Mouse (Mus musculus) retina, postnatal 7 days (tissue): ENCODE results near the gene Ctnna2.

Experiments
- DNase-seq: peaks from one replicate; pipeline ENCODE4 v3.0.0-alpha.2; 2012; ENCODE audit warnings: low read depth, low spot score

The Ctnna2 gene

GRCm38 (mm10) chr6:76908086-76908485, 1071.4 kb downstream of the Ctnna2 start:
- DNase-seq = no peak

GRCm38 (mm10) chr6:76897156-76897555, 1082.3 kb downstream of the Ctnna2 start:
- DNase-seq = no peak
